Mouse (Mus musculus) small intestine, adult 2 months (tissue): ENCODE data around the gene Rab1a.

Experiments
- CTCF ChIP-seq: fragments of 200-500 bp; IDR thresholded peaks from 2 replicates; pipeline ENCODE4 v1.5.1; 2012; ENCODE audit warnings: low read depth, mild to moderate bottlenecking, control low read depth, inconsistent platforms, low read length, moderate library complexity, mixed read lengths; ENCODE audit not compliant: insufficient replicate concordance, insufficient read length; ENCODE audit errors: extremely low read depth
- POLR2A ChIP-seq: fragments of 200-500 bp; IDR thresholded peaks from 2 replicates; pipeline ENCODE4 v1.6.1; 2012; ENCODE audit warnings: low read depth, mild to moderate bottlenecking, control low read depth, inconsistent platforms, low read length, moderate library complexity

DNA sequence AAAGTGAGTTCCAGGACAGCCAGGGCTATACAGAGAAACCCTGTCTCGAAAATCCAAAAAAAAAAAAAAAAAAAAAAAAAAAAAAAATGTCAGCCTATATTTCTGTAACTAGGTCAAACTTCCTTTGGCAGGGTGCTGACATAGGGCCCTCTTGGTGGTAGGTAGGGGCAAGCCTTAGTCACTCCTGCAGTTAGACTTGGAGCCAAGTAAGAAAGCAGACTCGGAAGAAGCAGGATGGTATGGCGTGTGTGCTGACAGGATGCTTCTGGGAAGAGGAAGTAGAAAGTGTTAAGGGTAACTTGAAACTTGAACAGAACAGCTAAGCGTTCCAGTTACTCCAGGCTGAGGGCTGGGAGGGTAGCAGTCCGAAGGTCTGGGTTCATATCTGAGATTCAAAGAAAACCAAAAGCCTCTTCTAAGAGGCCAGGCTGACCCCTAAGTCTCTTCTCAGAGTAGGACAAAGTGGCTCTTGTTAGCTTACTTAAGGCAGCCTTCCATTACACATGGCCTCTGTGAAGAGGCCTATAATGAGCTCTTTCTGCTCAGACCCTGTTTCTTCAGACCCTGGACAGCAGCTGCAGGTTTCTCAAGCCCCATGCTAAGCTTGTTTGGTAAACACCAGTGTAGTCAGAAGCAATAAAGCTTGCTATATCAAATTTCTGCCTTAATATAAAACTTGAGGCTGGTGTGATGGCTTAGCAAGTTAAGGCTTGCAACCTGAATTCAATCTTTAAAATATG, 31.0 kb downstream of the Rab1a start:
- TF ChIP-seq CTCF = no peak
- no peak for TF ChIP-seq POLR2A
